Mouse (Mus musculus) liver, embryonic 15.5 days (tissue): ENCODE data around the gene Cggbp1. TPM values are rescaled to one million over a fixed set of nuclear protein-coding genes. Genes with fewer than 3 reads are reported as not detected.
A peak's percentile ranks its signal among the peaks of the same experiment; 100 is the strongest.

Experiments
- ATAC-seq: fragments of 200-750 bp; cut with Nextera tagmentation; 2 replicates; pipeline ENCODE4 v1.8.0; 2017; ENCODE audit warnings: moderate number of reproducible peaks, mild to moderate bottlenecking, moderate library complexity; ENCODE audit not compliant: insufficient read depth
- H3K27ac ChIP-seq: fragments of 300-500 bp; sonication (generic); replicated peaks from 2 replicates; pipeline ENCODE4 v1.5.1; 2015; ENCODE audit warnings: mild to moderate bottlenecking, inconsistent platforms
- H3K27me3 ChIP-seq: fragments of 300-500 bp; sonication (generic); 2 replicates; pipeline ENCODE4 v1.6.1; 2015; ENCODE audit warnings: mild to moderate bottlenecking, inconsistent platforms
- H3K36me3 ChIP-seq: fragments of 300-500 bp; sonication (generic); replicated peaks from 2 replicates; pipeline ENCODE4 v1.6.1; 2015; ENCODE audit warnings: moderate library complexity, mild to moderate bottlenecking, inconsistent platforms
- H3K4me1 ChIP-seq: fragments of 300-500 bp; sonication (generic); replicated peaks from 2 replicates; pipeline ENCODE4 v1.6.1; 2015; ENCODE audit warnings: inconsistent platforms
- H3K4me2 ChIP-seq: fragments of 300-500 bp; sonication (generic); 2 replicates; pipeline ENCODE4 v1.6.1; 2015; ENCODE audit warnings: moderate library complexity, mild to moderate bottlenecking, inconsistent platforms
- H3K4me3 ChIP-seq: fragments of 300-500 bp; sonication (generic); replicated peaks from 2 replicates; pipeline ENCODE4 v1.5.1; 2015; ENCODE audit warnings: mild to moderate bottlenecking, inconsistent platforms
- H3K9ac ChIP-seq: fragments of 300-500 bp; sonication (generic); 2 replicates; pipeline ENCODE4 v1.6.1; 2015; ENCODE audit warnings: moderate library complexity, mild to moderate bottlenecking, inconsistent platforms
- H3K9me3 ChIP-seq: fragments of 300-500 bp; sonication (generic); replicated peaks from 2 replicates; pipeline ENCODE4 v1.6.1; 2016; ENCODE audit warnings: inconsistent platforms
- WGBS: fragments of 180-500 bp; shearing (Covaris S2); methylation state at CpG from one replicate; pipeline ENCODE4 v1.1.7; 2015; ENCODE audit warnings: mixed read lengths; ENCODE audit not compliant: insufficient replicate concordance; 5-methylcytosine and 5-hydroxymethylcytosine counted together
- polyA plus RNA-seq: library from polyadenylated mRNA; unstranded; fragments of >200 nt; fragmentation: Nextera tagmentation; extraction: Ambion mirVana; gene quantifications from 2 replicates; pipeline ENCODE4 v1.2.1, GENCODE M21; 2015

The Cggbp1 gene
- polyA plus RNA-seq, 1 experiment from 2014 or later = 23.0 TPM

- Histone ChIP-seq H3K4me1 (peaks cover 10% of the 10 kb centered on the region), H3K4me2 (peak overlapping the region; percentile 67), H3K27me3 (no peaks in the 10 kb centered on the region), H3K9me3 (no peaks in the 10 kb centered on the region), H3K36me3 (no peaks in the 10 kb centered on the region), H3K27ac (peak overlapping the region; percentile 94), H3K9ac (peak overlapping the region; percentile 77), H3K4me3 (peak overlapping the region; percentile 74)
- 2% methylated on average over 29 of the region's 29 CpGs for WGBS
- ATAC-seq = peak; percentile 97
Measured at GRCm38 (mm10) chr16:64873416-64874305, 21.9 kb downstream of the Cggbp1 start.

DNA sequence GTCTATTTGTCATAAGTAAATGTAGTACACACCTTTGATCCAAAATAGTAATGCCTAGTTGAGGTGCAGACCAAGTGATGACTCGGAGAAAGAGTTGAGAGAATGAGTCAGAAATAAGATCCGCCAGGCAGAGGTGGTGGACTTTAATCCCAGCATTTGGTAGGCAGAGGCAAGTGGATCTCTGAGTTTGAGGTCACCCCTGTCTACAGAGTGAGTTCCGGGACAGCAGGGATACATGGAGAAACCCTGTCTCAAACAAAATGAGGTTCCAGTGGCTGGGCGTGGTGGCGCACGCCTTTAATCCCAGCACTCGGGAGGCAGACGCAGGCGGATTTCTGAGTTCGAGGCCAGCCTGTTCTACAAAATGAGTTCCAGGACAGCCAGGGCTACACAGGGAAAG, 23.6 kb downstream of the Cggbp1 start:
- H3K27ac ChIP-seq = no peak overlapping the region
- no peaks in the 10 kb centered on the region for H3K27me3 ChIP-seq
- no peak overlapping the region for H3K4me3 ChIP-seq
- no peaks in the 10 kb centered on the region for H3K9me3 ChIP-seq
- no peak overlapping the region for H3K4me2 ChIP-seq
- H3K4me1 ChIP-seq = peaks cover 10% of the 10 kb centered on the region
- no peaks in the 10 kb centered on the region for H3K36me3 ChIP-seq
- no peak for ATAC-seq
- H3K9ac ChIP-seq = no peak overlapping the region
- 88% methylated on average over 10 of the region's 10 CpGs for WGBS

- H3K9ac ChIP-seq = no peak overlapping the region
- ATAC-seq = no peak
- H3K36me3 ChIP-seq = no peaks in the 10 kb centered on the region
- WGBS = 82% methylated on average over 1 of the region's 1 CpGs
- no peak overlapping the region for H3K27ac ChIP-seq
- H3K27me3 ChIP-seq = no peaks in the 10 kb centered on the region
- no peak overlapping the region for H3K4me2 ChIP-seq
- H3K4me1 ChIP-seq = peaks cover 10% of the 10 kb centered on the region
- no peak overlapping the region for H3K4me3 ChIP-seq
- no peaks in the 10 kb centered on the region for H3K9me3 ChIP-seq
Measured at GRCm38 (mm10) chr16:64875822-64876221, 24.0 kb downstream of the Cggbp1 start.

GRCm38 (mm10) chr16:64876631-64877265, 25.0 kb downstream of the Cggbp1 start:
- H3K9me3 ChIP-seq = no peaks in the 10 kb centered on the region
- peaks cover 10% of the 10 kb centered on the region for H3K4me1 ChIP-seq
- H3K4me3 ChIP-seq = no peak overlapping the region
- no peaks in the 10 kb centered on the region for H3K36me3 ChIP-seq
- no peak overlapping the region for H3K9ac ChIP-seq
- WGBS = 43% methylated on average over 4 of the region's 4 CpGs
- no peak for ATAC-seq
- no peak overlapping the region for H3K27ac ChIP-seq
- no peak overlapping the region for H3K4me2 ChIP-seq
- no peaks in the 10 kb centered on the region for H3K27me3 ChIP-seq

DNA sequence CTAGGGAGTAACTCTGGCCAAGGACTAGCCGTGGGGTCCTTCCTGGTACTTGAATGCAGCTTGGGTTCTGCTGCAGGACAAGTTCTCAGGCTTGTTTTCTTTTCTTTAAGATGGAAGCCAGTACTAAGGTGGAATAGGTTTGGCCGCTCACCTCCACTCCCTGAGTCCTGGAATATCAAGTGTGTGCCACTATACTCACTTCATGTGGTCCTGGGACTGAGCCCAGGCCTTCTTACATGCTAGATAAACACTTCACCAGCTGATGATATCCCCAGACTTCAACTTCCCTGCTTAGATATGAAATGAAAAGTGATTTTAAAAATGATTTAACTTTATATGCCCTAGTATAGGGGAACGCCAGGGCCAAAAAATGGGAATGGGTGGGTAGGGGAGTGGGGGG, 25.5 kb downstream of the Cggbp1 start:
- peaks cover 8% of the 10 kb centered on the region for H3K4me1 ChIP-seq

DNA sequence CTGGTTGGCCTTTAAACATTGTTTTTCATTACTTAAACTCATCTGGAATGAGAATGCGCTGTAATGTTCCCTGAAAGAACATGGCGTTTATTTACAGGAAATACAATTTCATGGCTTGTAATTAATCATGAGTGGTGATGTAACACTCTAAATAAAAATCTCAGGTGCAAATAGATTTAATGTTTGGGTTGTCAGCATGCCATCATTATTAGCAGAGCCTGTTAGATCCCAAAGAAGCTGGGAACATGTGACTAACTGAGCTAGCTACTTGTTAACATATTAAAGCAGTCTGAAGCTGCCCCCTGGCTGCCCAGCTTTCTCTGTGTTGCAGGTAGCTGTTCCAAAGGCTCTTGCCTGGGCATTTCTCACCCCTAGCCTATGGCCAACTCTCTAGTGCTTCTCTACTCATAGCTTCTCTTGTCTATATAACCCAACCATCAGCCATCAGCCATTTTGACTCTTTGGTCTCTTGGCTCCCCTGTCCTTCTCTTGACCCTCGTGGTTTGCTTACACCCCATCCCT, 26.9 kb downstream of the Cggbp1 start:
- Histone ChIP-seq H3K9me3 (no peaks in the 10 kb centered on the region), H3K4me1 (peaks cover 4% of the 10 kb centered on the region), H3K27me3 (no peaks in the 10 kb centered on the region), H3K4me3 (no peak overlapping the region), H3K4me2 (no peak overlapping the region), H3K9ac (no peak overlapping the region), H3K27ac (no peak overlapping the region), H3K36me3 (no peaks in the 10 kb centered on the region)
- ATAC-seq = no peak
- WGBS = 69% methylated on average over 3 of the region's 3 CpGs

More for the DNA sequence above, 25.5 kb downstream of the Cggbp1 start:
- 66% methylated on average over 3 of the region's 3 CpGs for WGBS
- no peak overlapping the region for H3K9ac ChIP-seq
- H3K36me3 ChIP-seq = no peaks in the 10 kb centered on the region
- no peaks in the 10 kb centered on the region for H3K27me3 ChIP-seq
- no peak for ATAC-seq
- H3K4me3 ChIP-seq = no peak overlapping the region
- no peaks in the 10 kb centered on the region for H3K9me3 ChIP-seq
- no peak overlapping the region for H3K27ac ChIP-seq
- no peak overlapping the region for H3K4me2 ChIP-seq

DNA sequence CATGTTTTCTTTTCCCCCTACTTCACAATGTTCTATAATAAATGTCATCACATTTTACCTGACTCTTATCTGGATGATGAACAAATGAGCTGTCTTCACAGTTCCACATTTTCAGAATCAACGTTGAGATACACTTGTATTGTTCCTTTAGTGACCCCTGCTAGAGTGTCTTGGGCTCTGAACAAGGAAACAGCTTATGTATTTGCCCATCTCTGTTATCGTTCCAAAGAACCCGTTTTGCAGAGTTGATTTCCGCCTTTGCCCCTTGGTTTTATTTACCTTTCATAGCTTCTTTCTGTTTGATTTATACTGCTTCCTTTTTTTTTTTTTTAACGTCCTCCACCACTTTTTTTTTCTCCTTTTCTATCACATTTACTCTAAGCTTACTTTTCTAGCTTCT, 27.9 kb downstream of the Cggbp1 start:
- Histone ChIP-seq H3K4me2 (no peak overlapping the region), H3K9ac (no peak overlapping the region), H3K27ac (no peak overlapping the region), H3K4me3 (no peak overlapping the region), H3K27me3 (no peaks in the 10 kb centered on the region), H3K9me3 (no peaks in the 10 kb centered on the region), H3K36me3 (no peaks in the 10 kb centered on the region), H3K4me1 (no peaks in the 10 kb centered on the region; the same call in 1 of the 2 replicates)
- WGBS = 31% methylated on average over 5 of the region's 5 CpGs
- ATAC-seq = no peak

- Histone ChIP-seq H3K4me2 (no peak overlapping the region), H3K27ac (no peak overlapping the region), H3K27me3 (no peaks in the 10 kb centered on the region), H3K4me1 (no peaks in the 10 kb centered on the region; the same call in 1 of the 2 replicates), H3K4me3 (no peak overlapping the region), H3K9ac (no peak overlapping the region), H3K36me3 (no peaks in the 10 kb centered on the region), H3K9me3 (no peaks in the 10 kb centered on the region)
- 61% methylated on average over 3 of the region's 3 CpGs for WGBS
- ATAC-seq = no peak
Measured at GRCm38 (mm10) chr16:64880986-64881385, 29.2 kb downstream of the Cggbp1 start.

- Histone ChIP-seq H3K4me1 (no peaks in the 10 kb centered on the region; the same call in 1 of the 2 replicates), H3K4me3 (no peak overlapping the region), H3K9me3 (no peaks in the 10 kb centered on the region), H3K27ac (no peak overlapping the region), H3K27me3 (no peaks in the 10 kb centered on the region), H3K36me3 (no peaks in the 10 kb centered on the region), H3K9ac (no peak overlapping the region), H3K4me2 (no peak overlapping the region)
- ATAC-seq = no peak
- 48% methylated on average over 2 of the region's 2 CpGs for WGBS
Measured at GRCm38 (mm10) chr16:64881442-64881841, 29.6 kb downstream of the Cggbp1 start.

DNA sequence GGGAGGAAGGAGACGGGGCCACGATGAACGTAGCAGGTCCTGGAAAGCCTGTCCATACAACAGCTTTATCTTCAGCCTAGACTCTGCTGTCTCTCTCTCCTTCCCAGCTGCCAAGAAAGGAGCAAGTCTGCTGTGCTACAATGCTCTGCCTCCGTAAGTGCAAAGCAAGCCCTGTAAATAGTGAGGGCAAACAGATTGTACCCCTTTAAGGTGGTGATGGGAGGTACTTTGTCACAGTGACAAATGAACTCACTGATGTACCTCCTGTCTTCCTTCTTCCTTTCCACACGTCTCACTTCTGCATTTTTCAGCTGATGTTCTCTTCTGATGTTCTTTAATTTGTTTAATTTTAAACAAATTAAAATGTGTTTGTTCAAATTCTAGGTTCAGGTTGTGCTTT, 32.1 kb downstream of the Cggbp1 start:
- WGBS = 42% methylated on average over 5 of the region's 5 CpGs
- Histone ChIP-seq H3K27me3 (no peaks in the 10 kb centered on the region), H3K9me3 (no peaks in the 10 kb centered on the region), H3K4me3 (no peak overlapping the region), H3K4me1 (no peaks in the 10 kb centered on the region; the same call in 1 of the 2 replicates), H3K36me3 (no peaks in the 10 kb centered on the region), H3K4me2 (no peak overlapping the region), H3K9ac (no peak overlapping the region), H3K27ac (no peak overlapping the region)
- ATAC-seq = no peak

DNA sequence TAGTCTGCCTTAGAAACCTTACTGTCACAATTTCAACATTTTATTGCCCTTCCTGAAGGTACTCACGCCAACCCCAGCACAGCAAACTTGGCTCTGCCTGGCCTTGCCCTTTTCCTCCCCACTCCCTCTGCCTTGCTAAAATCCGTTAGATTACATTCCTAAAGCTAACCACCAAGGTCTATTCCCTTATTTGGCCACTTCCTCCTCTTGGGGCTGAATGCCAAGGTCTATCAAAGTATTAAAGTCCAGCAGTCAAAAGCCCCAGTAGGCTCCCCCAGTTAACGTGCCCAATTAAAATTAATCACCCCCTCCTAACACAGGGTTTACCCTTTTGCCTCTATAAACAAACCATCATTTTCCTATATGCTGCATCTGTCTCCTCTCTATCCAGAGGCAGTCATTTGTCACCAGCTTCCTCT, 32.6 kb downstream of the Cggbp1 start:
- Histone ChIP-seq H3K27me3 (no peaks in the 10 kb centered on the region), H3K9ac (no peak overlapping the region), H3K9me3 (no peaks in the 10 kb centered on the region), H3K4me3 (no peak overlapping the region), H3K4me2 (no peak overlapping the region), H3K27ac (no peak overlapping the region), H3K4me1 (no peaks in the 10 kb centered on the region; the same call in 1 of the 2 replicates), H3K36me3 (no peaks in the 10 kb centered on the region)
- ATAC-seq = no peak
- 13% methylated on average over 3 of the region's 3 CpGs for WGBS
